Mouse (Mus musculus): ENCODE data around the gene Nfe2l2. TPM values are rescaled to one million over a fixed set of nuclear protein-coding genes. Genes with fewer than 3 reads are reported as not detected.
"Not testable (repeated sequence)": the region's sequence is repeated elsewhere in the genome, so short reads cannot be mapped to it uniquely, and the experiment has no call there.

Nfe2l2 gene
- total RNA-seq, 4 experiments from 2014 or later = 57.9 to 75.1 (median 64.5) TPM

DNA sequence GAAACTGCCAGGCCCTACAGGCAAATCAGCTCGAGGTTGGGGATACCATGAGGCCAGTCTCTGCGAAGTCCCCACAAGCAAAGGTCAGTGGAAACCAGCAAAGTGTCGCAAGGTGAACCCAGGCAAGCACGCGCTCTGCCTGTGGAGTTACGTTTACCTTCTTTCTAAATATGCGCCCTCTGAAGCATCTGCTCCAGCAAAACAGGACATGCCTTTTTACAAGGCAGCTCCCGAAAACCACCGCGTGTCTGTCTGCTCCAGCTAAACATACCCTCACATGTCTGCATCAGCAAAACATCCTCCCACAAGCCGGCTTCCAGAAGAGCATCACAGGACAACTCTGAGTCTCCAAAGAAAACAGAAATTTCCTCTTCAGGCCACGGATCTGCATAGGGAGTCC lies 59.2 kb downstream of the Nfe2l2 start:
- DNase-seq (ENCODE audit: low spot score) = no peak

DNA sequence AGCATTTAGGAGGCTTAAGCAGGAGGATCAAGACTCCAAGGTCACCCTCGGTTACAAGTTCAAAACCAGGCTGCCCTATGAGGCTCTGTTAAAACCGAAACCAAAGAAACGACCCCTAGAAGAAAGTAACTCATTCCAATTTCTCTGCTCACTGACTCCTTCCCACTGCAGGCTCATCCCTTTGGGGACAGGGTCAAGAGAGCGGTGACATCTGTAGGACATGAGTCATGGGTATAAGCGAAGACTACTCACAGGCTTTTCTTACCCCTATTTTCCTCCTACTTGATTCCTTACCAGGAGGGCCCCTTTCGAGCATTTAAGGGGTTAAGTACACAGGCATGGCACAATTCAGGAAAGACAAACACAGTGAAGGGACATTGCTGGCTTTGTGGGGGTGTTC lies 60.5 kb downstream of the Nfe2l2 start:
- no peak for DNase-seq (ENCODE audit: low spot score)

DNA sequence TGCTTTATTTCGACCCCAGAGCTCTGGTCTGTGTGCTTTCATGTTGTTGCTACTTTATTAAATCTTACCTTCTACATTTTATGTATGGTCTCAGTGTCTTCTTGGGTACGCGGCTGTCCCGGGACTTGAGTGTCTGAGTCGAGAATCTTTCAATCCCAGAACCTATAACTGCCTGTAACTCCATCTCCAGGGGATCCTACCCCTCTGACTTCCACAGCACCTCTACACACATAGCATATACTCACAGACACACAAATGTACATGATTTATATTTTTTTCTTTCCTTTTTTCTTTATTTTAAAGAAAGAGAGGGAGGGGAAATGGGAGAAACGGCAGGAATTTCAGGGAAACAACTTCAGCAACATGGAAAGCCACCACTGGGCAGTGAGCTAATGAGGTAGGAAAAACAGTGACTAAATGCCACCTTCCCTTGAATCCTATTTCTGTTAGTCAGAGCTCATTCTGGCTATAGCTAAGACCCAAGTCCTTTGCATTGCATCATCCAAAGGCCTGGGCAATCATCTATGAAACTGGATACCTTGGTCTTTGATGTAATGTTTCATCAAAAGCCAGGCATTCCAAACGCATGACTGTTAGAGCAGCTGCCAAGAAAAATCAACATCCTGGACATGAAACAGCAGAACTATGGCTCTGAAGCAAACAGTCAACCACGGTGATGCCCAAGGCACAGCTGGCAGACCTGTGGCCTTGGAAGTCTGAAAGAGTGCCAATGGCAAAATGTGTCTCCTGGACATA lies 61.5 kb downstream of the Nfe2l2 start:
- peak; percentile 42 for DNase-seq (ENCODE audit: low spot score)

DNA sequence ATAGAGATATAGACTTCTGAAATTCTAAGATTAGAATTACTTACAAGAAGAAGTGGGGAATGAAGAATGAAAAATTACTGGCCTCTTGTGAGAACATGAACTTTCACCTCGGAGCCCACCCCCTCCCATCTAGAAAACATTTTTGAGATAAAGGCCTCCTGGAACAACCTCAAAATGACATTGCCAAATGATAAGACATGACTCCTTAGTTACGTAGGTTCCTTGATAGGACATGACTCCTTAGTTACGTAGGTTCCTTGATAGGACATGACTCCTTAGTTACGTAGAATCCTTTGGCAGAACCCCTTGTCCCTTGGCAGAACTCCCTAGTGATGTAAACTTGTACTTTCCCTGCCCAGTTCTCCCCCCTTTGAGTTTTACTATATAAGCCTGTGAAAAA lies 62.1 kb downstream of the Nfe2l2 start:
- DNase-seq (ENCODE audit: low spot score) = not testable (repeated sequence)

DNA sequence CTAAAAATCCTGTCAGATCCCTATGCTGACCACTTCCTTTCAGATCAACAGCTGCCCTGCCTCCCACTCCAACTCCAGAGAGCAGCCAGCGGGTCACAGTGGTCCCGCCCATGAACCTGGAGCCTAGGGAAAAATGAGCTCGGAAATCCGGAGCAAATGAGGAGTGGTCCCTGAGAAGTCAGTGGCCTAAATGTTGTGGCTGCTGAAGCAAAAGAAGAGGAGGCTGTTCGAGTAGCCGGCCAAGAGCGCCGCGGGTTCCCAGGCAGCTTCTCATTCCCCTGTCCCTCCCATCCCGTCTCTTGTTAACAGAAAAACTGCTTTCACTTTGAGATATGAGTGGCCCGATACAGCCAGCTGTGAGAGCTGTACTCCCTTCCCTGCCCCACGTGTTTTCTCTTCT lies 64.9 kb downstream of the Nfe2l2 start:
- not testable (repeated sequence) for DNase-seq (ENCODE audit: low spot score)

DNA sequence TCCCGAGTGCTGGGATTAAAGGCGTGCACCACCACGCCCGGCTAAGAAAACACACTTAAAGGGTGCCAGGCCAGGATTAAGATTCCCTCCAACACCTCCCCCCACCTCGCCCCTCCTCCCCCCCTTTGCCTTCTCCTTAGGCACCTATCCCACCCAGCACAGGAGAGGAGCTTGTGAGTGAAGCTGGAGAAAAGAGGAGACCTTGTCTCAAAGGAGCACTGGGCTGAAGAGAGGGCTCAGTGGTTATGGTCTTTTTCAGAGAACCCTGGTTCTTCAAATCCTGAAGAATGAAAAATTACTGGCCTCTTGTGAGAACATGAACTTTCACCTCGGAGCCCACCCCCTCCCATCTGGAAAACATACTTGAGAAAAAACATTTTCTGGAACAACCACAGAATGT lies 66.6 kb downstream of the Nfe2l2 start:
- DNase-seq (ENCODE audit: low spot score) = not testable (repeated sequence)

DNA sequence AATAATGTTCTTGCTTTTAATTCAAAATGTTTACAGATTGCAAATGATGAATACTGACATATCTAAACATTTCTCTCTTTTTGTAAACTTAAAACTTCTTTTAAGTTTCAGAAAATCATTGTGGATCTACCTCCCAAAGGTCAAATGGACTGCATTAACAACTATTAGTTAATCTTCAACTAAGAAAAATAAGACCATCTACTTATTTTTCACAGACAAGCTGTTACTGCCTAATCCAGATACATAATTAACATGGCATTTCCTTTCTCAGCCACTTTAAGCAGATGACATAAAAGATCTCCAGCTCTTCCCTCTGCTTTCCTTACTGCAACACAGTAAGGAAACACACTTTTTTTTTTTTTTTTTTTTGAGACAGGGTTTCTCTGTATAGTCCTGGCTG lies 67.1 kb downstream of the Nfe2l2 start:
- DNase-seq (ENCODE audit: low spot score) = no peak

DNA sequence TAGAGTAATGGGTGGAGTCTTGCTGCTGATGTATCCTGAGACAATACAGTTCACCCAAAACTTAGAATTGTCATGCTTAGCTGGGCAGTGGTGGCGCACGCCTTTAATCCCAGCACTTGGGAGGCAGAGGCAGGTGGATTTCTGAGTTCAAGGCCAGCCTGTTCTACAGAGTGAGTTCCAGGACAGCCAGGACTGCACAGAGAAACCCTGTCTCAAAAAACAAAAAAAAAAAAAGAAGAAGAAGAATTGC lies 67.5 kb downstream of the Nfe2l2 start:
- DNase-seq (ENCODE audit: low spot score) = not testable (repeated sequence)

DNA sequence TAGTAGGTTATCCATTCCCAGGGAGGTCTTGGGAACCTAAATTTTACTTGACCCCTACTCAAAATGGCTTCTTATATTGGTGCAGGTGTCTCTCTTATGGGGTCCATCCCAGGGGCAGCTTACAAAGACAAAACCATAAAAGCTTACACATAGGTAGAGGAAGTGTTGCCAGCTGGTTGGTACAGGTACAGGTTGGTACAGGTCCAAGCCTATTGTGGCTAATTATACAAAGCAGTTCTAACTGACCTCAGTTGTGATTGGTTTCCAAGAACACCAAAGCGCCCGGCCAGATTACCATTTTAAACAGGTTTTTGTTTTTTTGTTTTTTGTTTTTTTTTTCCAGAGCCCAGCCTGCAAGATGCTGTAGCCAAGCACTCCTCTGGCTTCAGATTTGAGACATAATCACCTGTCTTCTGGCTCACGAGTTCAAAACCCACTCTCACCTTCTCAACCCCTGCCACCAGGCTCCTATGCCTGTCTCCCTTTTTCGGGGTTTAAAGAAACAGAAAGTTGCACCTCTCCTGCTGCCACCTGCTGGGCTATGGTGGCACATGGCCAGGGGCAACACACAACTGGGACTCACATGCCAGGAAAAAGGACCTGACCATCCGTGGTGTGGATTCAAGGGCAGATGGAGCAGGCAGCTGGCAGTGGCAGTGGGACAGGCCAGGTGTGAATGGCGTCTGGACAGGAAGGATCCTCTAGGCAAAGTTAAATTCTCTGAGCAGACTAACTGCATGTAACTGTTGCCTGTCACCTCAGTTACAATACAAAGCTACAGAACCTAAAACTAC lies 68.0 kb downstream of the Nfe2l2 start:
- no peak for DNase-seq (ENCODE audit: low spot score)

DNA sequence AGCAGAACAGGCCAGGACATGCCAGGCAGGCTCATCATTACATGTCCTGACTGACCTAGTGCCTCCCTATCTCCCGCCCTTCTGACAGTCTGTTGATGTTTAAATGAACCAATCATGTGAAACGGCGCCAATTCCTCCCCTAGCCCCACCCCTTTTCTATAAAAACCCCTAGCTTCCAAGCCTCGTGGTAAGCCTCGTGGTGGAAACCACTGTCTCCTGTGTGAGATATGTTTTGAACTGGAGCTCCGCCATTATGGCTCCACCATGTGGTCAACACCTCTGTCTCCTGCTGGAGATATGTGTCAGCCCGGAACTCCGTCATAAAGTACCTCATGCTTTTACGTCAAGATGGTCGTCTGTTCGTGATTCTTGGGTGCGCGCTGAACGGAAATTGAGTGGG lies 70.0 kb downstream of the Nfe2l2 start:
- DNase-seq (ENCODE audit: low spot score) = not testable (repeated sequence)

DNA sequence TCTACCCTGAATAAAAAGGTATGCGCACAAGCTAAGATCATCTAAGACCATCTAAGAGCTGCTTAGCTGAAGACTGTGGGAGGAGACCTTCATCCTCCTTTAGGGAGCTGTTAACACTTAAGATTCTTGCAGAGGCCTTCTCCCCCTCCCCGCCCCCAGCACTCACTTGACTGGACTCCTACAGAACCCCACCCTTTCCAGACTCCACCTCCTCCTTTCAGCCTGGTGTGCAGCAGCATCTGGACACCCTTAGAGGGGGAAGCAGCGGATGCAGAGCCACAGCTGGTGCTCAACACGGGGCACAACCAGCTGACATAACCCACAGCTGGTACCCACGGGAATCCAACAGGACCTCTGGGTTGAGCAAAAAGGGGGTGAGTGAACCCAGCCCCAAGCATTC lies 70.7 kb downstream of the Nfe2l2 start:
- no peak for DNase-seq (ENCODE audit: low spot score)

DNA sequence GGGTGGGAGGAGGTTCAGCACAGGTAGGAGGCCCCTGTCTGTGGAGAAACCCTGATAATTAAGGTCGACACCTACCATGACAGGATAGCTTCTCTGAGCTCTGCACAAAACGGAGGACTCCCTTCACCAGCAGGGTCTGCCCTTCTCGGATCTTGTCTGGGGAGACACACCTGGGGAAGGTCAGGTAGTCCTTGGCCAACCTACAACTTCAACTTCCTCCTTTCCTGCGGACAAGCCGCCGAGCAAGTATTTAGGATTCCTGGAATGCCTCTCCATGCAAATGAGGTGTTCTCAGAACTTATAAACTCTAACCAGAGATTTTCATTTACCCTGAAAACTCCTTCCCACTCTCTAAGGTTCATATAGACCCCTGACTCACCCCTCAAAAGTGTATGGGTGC lies 71.1 kb downstream of the Nfe2l2 start:
- DNase-seq (ENCODE audit: low spot score) = no peak

DNA sequence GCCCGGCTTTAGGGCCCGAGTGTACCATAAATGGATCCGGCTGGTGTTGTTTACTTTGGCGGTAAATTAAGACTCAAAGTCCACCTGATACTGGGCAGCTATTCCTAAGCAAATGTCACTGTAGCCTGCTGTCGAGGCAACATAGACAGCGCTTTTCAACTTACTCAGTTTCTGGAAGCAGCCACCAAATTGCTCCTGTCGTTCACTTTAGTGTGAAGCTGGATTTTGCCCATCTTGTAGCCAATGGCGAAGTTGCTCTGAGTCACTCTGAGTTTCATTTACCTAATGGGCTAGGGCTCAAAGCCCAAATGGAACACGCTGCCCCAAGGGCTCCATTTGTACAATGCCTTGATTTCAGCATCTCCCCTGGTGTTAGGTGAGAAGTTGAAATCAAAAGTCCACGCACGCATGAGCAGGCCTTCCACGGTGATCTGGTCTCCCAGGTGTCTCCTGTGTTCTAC lies 71.7 kb downstream of the Nfe2l2 start:
- no peak for DNase-seq (ENCODE audit: low spot score)

DNA sequence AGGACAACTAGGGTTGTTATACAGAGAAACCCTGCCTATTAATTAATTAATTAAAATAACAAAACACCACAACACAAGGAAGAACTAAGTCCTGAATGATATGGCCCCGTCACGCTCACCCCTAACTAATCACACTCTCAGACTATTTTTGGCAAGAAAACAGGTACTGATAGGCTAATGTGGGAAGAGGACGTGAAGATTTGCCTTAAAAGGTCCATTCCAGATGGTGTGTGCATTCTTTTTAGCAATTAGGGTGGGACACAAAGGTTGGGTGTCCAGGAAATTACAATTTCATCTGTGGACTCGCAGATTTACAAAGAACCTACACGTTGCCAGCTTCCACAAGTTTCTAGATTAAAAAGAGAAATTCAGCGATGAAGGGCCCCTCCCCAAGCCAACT lies 72.4 kb downstream of the Nfe2l2 start:
- DNase-seq (ENCODE audit: low spot score) = no peak

DNA sequence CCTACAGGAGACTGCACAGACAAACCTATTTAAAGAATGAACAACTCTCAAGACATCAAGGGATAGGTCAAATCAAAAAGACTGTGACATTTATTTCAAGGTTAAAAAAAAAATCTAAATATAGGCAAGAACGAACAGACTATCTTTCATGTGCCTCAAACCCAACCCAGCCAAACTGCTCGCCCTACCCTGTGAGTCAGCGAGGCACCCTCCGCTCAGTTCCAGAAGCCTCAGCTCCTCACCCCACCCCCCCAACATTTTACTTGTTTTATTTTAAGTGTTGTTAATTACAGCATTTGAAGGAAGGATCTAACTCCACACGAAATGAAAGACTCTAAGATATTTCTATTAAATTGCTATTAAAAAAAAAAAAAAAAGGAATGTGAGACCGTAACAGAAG lies 73.0 kb downstream of the Nfe2l2 start:
- DNase-seq (ENCODE audit: low spot score) = no peak

DNA sequence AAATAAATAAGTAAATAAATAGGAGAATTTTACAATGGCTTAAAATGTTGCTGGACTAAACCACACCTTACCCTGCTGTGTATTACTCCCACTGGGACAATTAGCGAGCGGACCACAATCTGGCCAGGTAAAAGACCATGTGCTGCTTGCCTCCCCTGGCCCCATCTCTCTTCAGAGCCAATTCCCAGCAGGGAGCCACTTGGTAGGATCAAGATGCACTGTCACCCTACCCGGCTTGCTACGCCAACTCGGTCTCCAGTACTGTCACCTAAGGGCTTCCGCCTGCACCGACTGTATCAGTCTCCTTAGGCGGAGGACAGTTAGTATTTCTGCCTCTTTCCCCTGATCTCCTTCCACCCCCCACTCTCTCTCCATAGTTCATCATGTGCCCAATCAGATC lies 76.0 kb downstream of the Nfe2l2 start:
- DNase-seq (ENCODE audit: low spot score) = no peak

DNA sequence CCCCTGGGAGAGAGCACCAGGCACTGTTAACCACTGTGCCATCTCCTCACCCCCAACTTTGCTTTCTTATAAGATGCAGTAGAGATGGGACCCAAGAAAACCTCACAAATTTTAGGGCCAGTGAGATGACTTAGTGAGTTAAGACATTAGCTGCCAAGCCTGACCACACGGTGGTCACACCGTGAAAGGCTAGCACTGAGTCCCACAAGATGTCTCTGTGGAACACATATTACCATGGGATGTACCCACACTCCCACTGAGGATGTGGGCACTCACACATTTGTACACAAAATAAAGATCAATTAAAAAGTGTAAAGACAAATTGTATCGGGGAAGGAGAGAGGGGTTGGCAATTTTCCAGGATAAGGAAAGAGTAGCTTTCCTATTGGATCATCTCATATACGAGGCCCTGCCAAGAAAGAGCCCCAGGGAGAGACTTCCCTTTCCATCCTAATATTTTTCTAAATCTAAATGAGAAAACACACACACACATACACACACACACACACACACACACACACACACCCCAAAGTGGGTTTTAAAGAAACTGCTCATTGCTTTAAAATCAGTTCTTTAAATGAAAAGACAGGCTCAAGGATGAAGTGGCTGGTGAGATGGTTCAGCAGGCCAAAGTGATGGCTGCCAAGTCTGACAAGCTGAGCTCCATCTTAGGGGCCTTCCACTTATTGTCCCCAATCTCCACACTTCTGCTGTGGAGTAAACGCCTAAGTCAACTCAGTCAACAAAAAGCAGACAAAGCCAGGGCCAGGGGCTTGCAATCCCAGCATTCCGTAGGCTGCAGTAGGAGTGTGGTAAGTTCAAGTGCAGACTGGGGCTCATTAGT lies 77.6 kb downstream of the Nfe2l2 start:
- no peak for DNase-seq (ENCODE audit: low spot score)

Small RNAs within 50 kb of the gene (microRNA-seq; reads per million reads assigned to microRNA genes)
- gene Gm24574 = not detected

Other genes with a start within 250 kb of the Nfe2l2 start
- gene Hnrnpa3, start 45.4 kb downstream of the Nfe2l2 start, total RNA-seq (2022) = 100 to 1,000 TPM; 132 to 185 (median 159) TPM
- 10 to 100 TPM; 26.4 to 32.0 (median 27.2) TPM for gene Agps, start 127.5 kb upstream of the Nfe2l2 start, total RNA-seq (2022)
- 10 to 100 TPM; 14.6 to 20.9 (median 16.8) TPM for gene Ttc30b, start 233.9 kb upstream of the Nfe2l2 start, total RNA-seq (2022)